Mouse (Mus musculus): ENCODE results near the gene Gnat1.

Gene Gnat1

GRCm38 (mm10) chr9:107625351-107626128, 54.0 kb downstream of the Gnat1 start:
- no peak for DNase-seq

GRCm38 (mm10) chr9:107624951-107625350, 54.6 kb downstream of the Gnat1 start:
- DNase-seq, result no peak

GRCm38 (mm10) chr9:107624539-107624938, 55.0 kb downstream of the Gnat1 start:
- no peak for DNase-seq

Measured in spleen, adult 18-20 months (tissue).